Mouse (Mus musculus) heart, postnatal 0 days (tissue): ENCODE measurements around the gene Snx13.

Source experiments
- CTCF ChIP-seq: IDR thresholded peaks from 2 replicates; pipeline ENCODE4 v1.5.1; 2016; ENCODE audit warnings: antibody characterized with exemption, control low read depth, low read depth
- EP300 ChIP-seq: IDR thresholded peaks from 2 replicates; pipeline ENCODE4 v1.6.1; 2016; ENCODE audit warnings: antibody characterized with exemption, low read depth

GRCm38 (mm10) chr12:34997597-34998182, 49.3 kb upstream of the Snx13 start:
- TF ChIP-seq EP300 = no peak
- no peak for TF ChIP-seq CTCF
